Mouse (Mus musculus): ENCODE results near the gene 6430550D23Rik. TPM values are rescaled to one million over a fixed set of nuclear protein-coding genes. Genes with fewer than 3 reads are reported as not detected.
A peak's percentile ranks its signal among the peaks of the same experiment; 100 is the strongest.

Gene 6430550D23Rik
- polyA plus RNA-seq, 1 experiment, result 0.29 TPM

GRCm38 (mm10) chr2:155962991-155963390 lies 44.8 kb downstream of the 6430550D23Rik start:
- no peak overlapping the region for H3K4me3 ChIP-seq
- H3K27me3 ChIP-seq (ENCODE audit: control insufficient read depth, insufficient read depth, insufficient read length), result no peaks in the 10 kb centered on the region
- no peak overlapping the region for H3K4me2 ChIP-seq (ENCODE audit: low read depth)
- peaks cover 16% of the 10 kb centered on the region for H3K79me2 ChIP-seq (ENCODE audit: control insufficient read depth, insufficient read depth)
- no peak overlapping the region for H3ac ChIP-seq (ENCODE audit: control insufficient read depth, insufficient read length)
- TF ChIP-seq CEBPB (IDR thresholded peaks at IDR 0.05; ENCODE audit: insufficient read depth, poor library complexity, severe bottlenecking) (no peak), USF1 (IDR thresholded peaks at IDR 0.05; ENCODE audit: low read depth) (no peak), TCF12 (IDR thresholded peaks at IDR 0.05; ENCODE audit: insufficient read depth, poor library complexity, severe bottlenecking) (no peak), TCF3 (IDR thresholded peaks at IDR 0.05; ENCODE audit: insufficient read length, low read depth) (no peak), MYOD1 (IDR thresholded peaks at IDR 0.05; ENCODE audit: control insufficient read depth in 1 of 3, insufficient read length in 2 of 3, low read depth in 2 of 3) (no peak), POLR2A (IDR thresholded peaks at IDR 0.05; ENCODE audit: insufficient read length, low read depth) (no peak), REST (IDR thresholded peaks at IDR 0.05; ENCODE audit: insufficient read depth, insufficient read length) (no peak), MAX (IDR thresholded peaks at IDR 0.05; ENCODE audit: low read depth) (no peak), E2F4 (IDR thresholded peaks at IDR 0.05; ENCODE audit: insufficient read depth) (no peak), SRF (IDR thresholded peaks at IDR 0.05; ENCODE audit: control insufficient read depth, insufficient read length, low read depth) (no peak), POLR2AphosphoS2 (IDR thresholded peaks at IDR 0.05; ENCODE audit: insufficient read length, low read depth) (no peak), MYOG (IDR thresholded peaks at IDR 0.05; ENCODE audit: control insufficient read depth in 1 of 3, insufficient read depth in 1 of 3, insufficient read length in 2 of 3, low read depth in 2 of 3) (no peak)
- peaks cover 4% of the 10 kb centered on the region for H3K36me3 ChIP-seq (ENCODE audit: control insufficient read depth, insufficient read depth)

GRCm38 (mm10) chr2:155961862-155962261 lies 45.9 kb downstream of the 6430550D23Rik start:
- Histone ChIP-seq H3K27me3 (ENCODE audit: control insufficient read depth, insufficient read depth, insufficient read length) (no peaks in the 10 kb centered on the region), H3K4me3 (no peak overlapping the region), H3K79me2 (ENCODE audit: control insufficient read depth, insufficient read depth) (peaks cover 25% of the 10 kb centered on the region), H3K4me2 (ENCODE audit: low read depth) (no peak overlapping the region), H3K36me3 (ENCODE audit: control insufficient read depth, insufficient read depth) (peaks cover 4% of the 10 kb centered on the region), H3ac (ENCODE audit: control insufficient read depth, insufficient read length) (no peak overlapping the region)
- TF ChIP-seq MYOG (IDR thresholded peaks at IDR 0.05; ENCODE audit: control insufficient read depth in 1 of 3, insufficient read depth in 1 of 3, insufficient read length in 2 of 3, low read depth in 2 of 3) (peak in 2 of 3 experiments; percentile 80 to 84), MYOD1 (IDR thresholded peaks at IDR 0.05; ENCODE audit: control insufficient read depth in 1 of 3, insufficient read length in 2 of 3, low read depth in 2 of 3) (peak in 2 of 3 experiments; percentile 10 to 77), CEBPB (IDR thresholded peaks at IDR 0.05; ENCODE audit: insufficient read depth, poor library complexity, severe bottlenecking) (no peak)

GRCm38 (mm10) chr2:155959981-155960380 lies 47.8 kb downstream of the 6430550D23Rik start:
- H3K4me3 ChIP-seq, result no peak overlapping the region
- no peak overlapping the region for H3K4me2 ChIP-seq (ENCODE audit: low read depth)
- H3K36me3 ChIP-seq (ENCODE audit: control insufficient read depth, insufficient read depth), result no peaks in the 10 kb centered on the region
- H3ac ChIP-seq (ENCODE audit: control insufficient read depth, insufficient read length), result no peak overlapping the region
- no peaks in the 10 kb centered on the region for H3K27me3 ChIP-seq (ENCODE audit: control insufficient read depth, insufficient read depth, insufficient read length)
- peaks cover 28% of the 10 kb centered on the region for H3K79me2 ChIP-seq (ENCODE audit: control insufficient read depth, insufficient read depth)
- no peak for TF ChIP-seq TCF3 (IDR thresholded peaks at IDR 0.05; ENCODE audit: insufficient read length, low read depth)
- no peak for TF ChIP-seq E2F4 (IDR thresholded peaks at IDR 0.05; ENCODE audit: insufficient read depth)
- no peak for TF ChIP-seq POLR2A (IDR thresholded peaks at IDR 0.05; ENCODE audit: insufficient read length, low read depth)
- TF ChIP-seq SRF (IDR thresholded peaks at IDR 0.05; ENCODE audit: control insufficient read depth, insufficient read length, low read depth), result no peak
- TF ChIP-seq REST (IDR thresholded peaks at IDR 0.05; ENCODE audit: insufficient read depth, insufficient read length), result no peak
- TF ChIP-seq MYOG (IDR thresholded peaks at IDR 0.05; ENCODE audit: control insufficient read depth in 1 of 3, insufficient read depth in 1 of 3, insufficient read length in 2 of 3, low read depth in 2 of 3), result no peak
- no peak for TF ChIP-seq MYOD1 (IDR thresholded peaks at IDR 0.05; ENCODE audit: control insufficient read depth in 1 of 3, insufficient read length in 2 of 3, low read depth in 2 of 3)

GRCm38 (mm10) chr2:155956134-155957059 lies 51.4 kb downstream of the 6430550D23Rik start, which contains the start of gene Cep250:
TSS of gene Cep250 (plus strand) at chr2:155956458.
- TF ChIP-seq MYOD1 (IDR thresholded peaks at IDR 0.05; ENCODE audit: control insufficient read depth in 1 of 3, insufficient read length in 2 of 3, low read depth in 2 of 3) (no peak), USF1 (IDR thresholded peaks at IDR 0.05; ENCODE audit: low read depth) (no peak), TCF12 (IDR thresholded peaks at IDR 0.05; ENCODE audit: insufficient read depth, poor library complexity, severe bottlenecking) (no peak), REST (IDR thresholded peaks at IDR 0.05; ENCODE audit: insufficient read depth, insufficient read length) (no peak), POLR2AphosphoS2 (IDR thresholded peaks at IDR 0.05; ENCODE audit: insufficient read length, low read depth) (peak; percentile 52), TCF3 (IDR thresholded peaks at IDR 0.05; ENCODE audit: insufficient read length, low read depth) (no peak), POLR2A (IDR thresholded peaks at IDR 0.05; ENCODE audit: insufficient read length, low read depth) (peak; percentile 75)
- peak within 1 kb of the TSS; percentile 18 for H3ac ChIP-seq (ENCODE audit: control insufficient read depth, insufficient read length)
- peak within 1 kb of the TSS; percentile 88 for H3K4me2 ChIP-seq (ENCODE audit: low read depth)
- H3K27me3 ChIP-seq (ENCODE audit: control insufficient read depth, insufficient read depth, insufficient read length), result no peaks in the 10 kb centered on the region
- peak within 1 kb of the TSS; percentile 61 for H3K4me3 ChIP-seq
- peaks cover 28% of the 10 kb centered on the region for H3K79me2 ChIP-seq (ENCODE audit: control insufficient read depth, insufficient read depth)
- no peaks in the 10 kb centered on the region for H3K36me3 ChIP-seq (ENCODE audit: control insufficient read depth, insufficient read depth)

- no peak for TF ChIP-seq MYOG (IDR thresholded peaks at IDR 0.05; ENCODE audit: control insufficient read depth in 1 of 3, insufficient read depth in 1 of 3, insufficient read length in 2 of 3, low read depth in 2 of 3)
- TF ChIP-seq CEBPB (IDR thresholded peaks at IDR 0.05; ENCODE audit: insufficient read depth, poor library complexity, severe bottlenecking), result no peak
- TF ChIP-seq TCF3 (IDR thresholded peaks at IDR 0.05; ENCODE audit: insufficient read length, low read depth), result no peak
- no peak for TF ChIP-seq TCF12 (IDR thresholded peaks at IDR 0.05; ENCODE audit: insufficient read depth, poor library complexity, severe bottlenecking)
- no peak for TF ChIP-seq E2F4 (IDR thresholded peaks at IDR 0.05; ENCODE audit: insufficient read depth)
- TF ChIP-seq MAX (IDR thresholded peaks at IDR 0.05; ENCODE audit: low read depth), result no peak
- TF ChIP-seq POLR2AphosphoS2 (IDR thresholded peaks at IDR 0.05; ENCODE audit: insufficient read length, low read depth), result no peak
- TF ChIP-seq SRF (IDR thresholded peaks at IDR 0.05; ENCODE audit: control insufficient read depth, insufficient read length, low read depth), result no peak
- TF ChIP-seq MYOD1 (IDR thresholded peaks at IDR 0.05; ENCODE audit: control insufficient read depth in 1 of 3, insufficient read length in 2 of 3, low read depth in 2 of 3), result no peak
- TF ChIP-seq USF1 (IDR thresholded peaks at IDR 0.05; ENCODE audit: low read depth), result no peak
- no peak for TF ChIP-seq POLR2A (IDR thresholded peaks at IDR 0.05; ENCODE audit: insufficient read length, low read depth)
- no peak for TF ChIP-seq REST (IDR thresholded peaks at IDR 0.05; ENCODE audit: insufficient read depth, insufficient read length)
- Histone ChIP-seq H3K4me2 (ENCODE audit: low read depth) (no peak overlapping the region), H3ac (ENCODE audit: control insufficient read depth, insufficient read length) (no peak overlapping the region), H3K4me3 (no peak overlapping the region), H3K79me2 (ENCODE audit: control insufficient read depth, insufficient read depth) (peaks cover 5% of the 10 kb centered on the region), H3K36me3 (ENCODE audit: control insufficient read depth, insufficient read depth) (no peaks in the 10 kb centered on the region), H3K27me3 (ENCODE audit: control insufficient read depth, insufficient read depth, insufficient read length) (no peaks in the 10 kb centered on the region)
Observed at GRCm38 (mm10) chr2:155952006-155952405, 55.8 kb downstream of the 6430550D23Rik start.
